Mouse (Mus musculus) frontal cortex, postnatal 36 days (tissue): ENCODE measurements at regions not wholly inside any gene's neighbourhood (a gene's known extent, or its start where the extent isn't known, plus 50 kb on each side); places are given as distances from the start of the nearest gene placed in this dataset.

ENCODE experiments used
- DNase-seq, 2 experiments: peaks; one replicate each; pipeline ENCODE4 v3.0.0; 2022; ENCODE audit warnings: low spot score in 2 of 2

DNA sequence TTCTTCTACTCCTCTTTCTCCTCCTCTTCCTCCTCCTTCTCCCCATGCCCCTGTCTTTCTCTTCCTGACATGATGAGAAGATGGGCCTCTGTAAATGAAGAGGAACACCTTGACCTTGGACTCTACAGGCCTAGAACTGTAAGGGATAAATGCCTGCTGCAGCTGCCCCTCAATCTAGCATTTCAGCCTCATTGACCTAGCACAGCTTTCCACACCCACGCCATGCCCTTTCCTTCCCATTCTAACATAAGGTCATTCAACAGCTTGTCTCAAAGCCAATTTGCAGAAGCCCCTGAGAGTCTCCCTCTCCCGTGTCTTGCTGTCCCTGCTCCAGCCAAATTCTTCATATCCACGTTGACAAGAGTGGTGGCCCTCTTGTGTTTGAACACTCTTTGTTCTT is 63.8 kb upstream of the Dscam start:
- DNase-seq = no peak

DNA sequence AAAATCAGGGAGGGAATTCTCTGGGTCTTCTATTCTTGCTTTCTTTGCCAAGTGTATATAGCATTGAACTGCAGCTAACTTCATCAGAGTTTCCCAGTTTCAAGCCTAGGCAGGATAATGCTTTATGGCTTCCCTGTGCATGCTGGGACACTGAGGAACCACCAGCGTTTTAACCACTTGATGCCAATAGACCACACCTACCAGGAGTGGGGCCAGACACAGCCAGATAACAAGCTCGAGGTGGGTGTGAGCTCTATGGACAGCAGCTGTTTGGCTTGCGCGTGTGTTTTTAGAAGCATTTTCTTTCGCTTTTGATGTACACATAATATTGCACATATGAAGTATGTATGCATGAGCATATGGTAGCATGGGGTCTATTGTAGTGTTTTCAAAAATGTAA is 69.1 kb upstream of the Dscam start:
- DNase-seq = no peak

DNA sequence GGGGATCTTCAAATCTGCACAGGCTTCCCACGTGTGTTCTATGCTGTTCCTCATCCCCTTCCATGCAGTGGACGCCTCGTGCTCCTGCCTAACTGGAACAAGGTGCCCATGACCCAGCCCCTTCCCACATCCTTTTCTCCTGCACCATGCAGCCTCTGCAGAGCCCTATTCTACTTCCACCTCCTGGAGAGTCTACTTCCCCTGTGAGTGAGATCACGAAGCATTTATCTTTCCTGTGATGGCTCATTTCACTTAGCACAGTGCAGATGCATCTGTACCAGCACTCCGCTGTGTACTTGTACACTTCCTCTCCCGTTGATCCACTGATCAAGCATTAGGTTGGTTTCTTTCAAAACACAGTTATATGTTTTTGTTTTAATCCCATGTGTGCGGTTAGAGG is 69.5 kb upstream of the Dscam start:
- DNase-seq = no peak

GRCm38 (mm10) chr16:97240859-97241360 is 70.4 kb upstream of the Dscam start:
- no peak for DNase-seq

DNA sequence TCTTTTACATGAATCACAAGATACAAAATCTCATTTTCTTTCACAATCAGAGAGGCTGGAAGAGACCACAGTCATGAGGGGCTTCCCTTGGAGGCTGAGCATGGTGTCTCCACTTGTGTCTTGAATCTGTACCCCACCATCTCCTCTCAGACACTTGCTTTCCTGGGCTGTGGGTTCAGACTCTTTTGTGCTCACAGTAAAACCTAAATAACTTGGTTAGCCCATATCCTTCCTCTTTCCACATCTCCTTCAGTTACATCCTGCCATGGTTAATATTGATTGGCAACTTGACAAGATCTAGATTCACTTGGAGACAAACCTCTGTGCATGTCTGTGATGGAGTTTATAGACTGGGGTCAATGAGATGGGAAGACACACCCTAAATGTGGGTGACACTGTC is 71.1 kb upstream of the Dscam start:
- no peak for DNase-seq

GRCm38 (mm10) chr16:97250488-97250887 is 79.9 kb upstream of the Dscam start:
- no peak for DNase-seq

- no peak for DNase-seq
Observed at GRCm38 (mm10) chr16:97252551-97252950, 82.0 kb upstream of the Dscam start.

DNA sequence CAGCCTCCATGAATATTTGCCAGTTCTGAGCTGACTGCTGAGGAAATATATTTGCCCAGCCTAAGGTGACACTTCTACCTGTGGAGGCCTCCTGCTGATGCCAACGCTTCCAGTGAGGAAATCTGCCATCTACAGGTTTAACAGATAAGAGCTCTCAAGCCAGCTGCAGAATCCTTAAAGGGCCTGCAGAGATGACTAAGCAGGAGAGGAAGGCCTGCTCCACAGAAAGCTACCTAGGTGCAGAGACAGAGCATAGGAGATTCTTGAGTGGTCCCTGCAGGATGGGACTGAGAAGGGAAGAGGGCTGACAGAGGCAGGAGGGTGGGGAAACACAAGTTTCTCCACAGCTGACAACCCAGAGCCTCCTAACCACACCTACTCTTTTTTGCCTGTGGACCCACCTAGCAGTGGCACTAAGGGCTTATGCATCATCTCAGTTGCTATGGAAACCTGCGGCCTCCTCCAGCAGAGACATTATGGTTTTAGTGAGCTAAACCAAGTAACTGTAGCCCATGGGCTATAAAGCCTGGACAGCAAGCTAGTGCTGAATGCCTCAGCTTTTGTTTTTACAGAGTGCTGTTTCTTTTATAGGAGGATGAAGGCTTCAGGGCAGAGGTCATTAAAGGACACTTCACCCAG is 82.6 kb upstream of the Dscam start:
- DNase-seq = peak; percentile 30 to 35

GRCm38 (mm10) chr16:97258821-97259220 is 88.3 kb upstream of the Dscam start:
- no peak for DNase-seq

DNA sequence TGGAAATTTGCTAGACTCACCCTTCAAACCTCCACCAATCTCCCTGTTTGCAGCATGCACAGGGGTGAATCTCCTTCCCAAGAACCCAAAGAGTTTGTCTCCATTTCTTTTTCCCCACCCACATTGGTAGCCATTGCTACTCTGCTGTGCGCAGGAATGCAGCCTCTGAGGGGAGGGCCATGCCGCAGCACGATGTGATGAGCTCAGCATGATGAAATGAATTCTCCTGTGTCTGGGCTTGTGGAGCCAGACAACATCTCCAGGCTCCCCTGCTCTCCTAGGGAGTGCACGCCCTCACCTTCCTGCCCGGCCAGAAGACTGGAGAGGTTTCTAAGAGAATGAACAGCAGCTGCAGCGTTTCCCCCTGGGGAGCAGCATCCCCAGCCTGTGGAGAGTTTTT is 92.9 kb upstream of the Dscam start:
- no peak for DNase-seq

GRCm38 (mm10) chr16:97270417-97271133 is 86.0 kb upstream of the Bace2 start:
- DNase-seq = no peak

- DNase-seq = no peak
Observed at GRCm38 (mm10) chr16:97271264-97271663, 85.3 kb upstream of the Bace2 start.

- peak; percentile 84 to 88 for DNase-seq
Observed at GRCm38 (mm10) chr16:97272035-97272631, 84.4 kb upstream of the Bace2 start.

GRCm38 (mm10) chr16:97278913-97279312 is 77.6 kb upstream of the Bace2 start:
- no peak for DNase-seq

GRCm38 (mm10) chr16:97281615-97282110 is 74.9 kb upstream of the Bace2 start:
- no peak for DNase-seq

DNA sequence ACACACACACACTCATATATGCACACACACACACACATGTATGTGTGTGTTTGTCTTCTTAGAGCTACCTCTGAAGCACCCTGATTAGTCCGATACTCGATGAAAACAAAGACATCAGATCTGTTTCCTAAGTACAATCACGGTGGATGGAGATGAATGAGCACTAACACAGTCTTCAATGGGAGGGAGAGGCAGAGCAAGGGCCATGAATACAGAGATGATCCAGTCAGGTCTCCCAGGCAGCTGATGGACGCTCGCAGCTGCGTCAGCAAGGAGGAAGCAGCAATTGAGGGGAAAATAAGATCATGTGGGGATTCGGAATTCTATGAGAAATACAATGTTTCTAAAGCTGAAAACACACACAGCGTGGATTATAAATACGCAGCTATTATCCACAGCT is 73.6 kb upstream of the Bace2 start:
- DNase-seq = no peak

DNA sequence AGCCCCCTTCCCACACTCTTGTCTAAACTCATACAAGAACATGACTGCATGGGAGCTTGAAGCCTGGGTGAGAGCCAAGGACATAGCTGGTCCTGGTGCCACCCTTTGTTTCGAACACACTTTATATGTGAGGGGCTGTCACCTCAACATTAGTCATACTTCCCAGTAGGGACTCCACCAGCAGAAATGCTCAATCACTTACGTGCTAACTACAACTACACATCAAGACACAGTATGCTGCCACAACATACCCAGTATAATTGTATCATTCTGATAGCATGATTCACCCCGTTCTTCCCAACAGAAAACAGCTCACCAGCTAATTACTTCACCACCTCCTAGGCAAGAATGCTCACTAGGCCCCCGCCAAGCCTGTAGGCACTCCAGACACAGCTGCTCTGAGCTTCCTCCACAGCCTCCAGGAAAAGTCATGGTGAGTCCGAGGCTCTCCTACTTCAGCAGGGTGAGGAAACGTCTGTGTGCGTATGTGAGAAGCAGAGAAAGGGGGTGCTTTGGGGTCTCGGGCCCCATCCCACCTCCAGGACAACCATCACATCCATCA is 70.6 kb upstream of the Bace2 start:
- peak; percentile 45 to 50 for DNase-seq

- peak; percentile 63 to 77 for DNase-seq
Observed at GRCm38 (mm10) chr16:97286717-97287116, 69.8 kb upstream of the Bace2 start.

- DNase-seq = peak; percentile 67 to 79
Observed at GRCm38 (mm10) chr16:97288634-97289033, 67.9 kb upstream of the Bace2 start.

DNA sequence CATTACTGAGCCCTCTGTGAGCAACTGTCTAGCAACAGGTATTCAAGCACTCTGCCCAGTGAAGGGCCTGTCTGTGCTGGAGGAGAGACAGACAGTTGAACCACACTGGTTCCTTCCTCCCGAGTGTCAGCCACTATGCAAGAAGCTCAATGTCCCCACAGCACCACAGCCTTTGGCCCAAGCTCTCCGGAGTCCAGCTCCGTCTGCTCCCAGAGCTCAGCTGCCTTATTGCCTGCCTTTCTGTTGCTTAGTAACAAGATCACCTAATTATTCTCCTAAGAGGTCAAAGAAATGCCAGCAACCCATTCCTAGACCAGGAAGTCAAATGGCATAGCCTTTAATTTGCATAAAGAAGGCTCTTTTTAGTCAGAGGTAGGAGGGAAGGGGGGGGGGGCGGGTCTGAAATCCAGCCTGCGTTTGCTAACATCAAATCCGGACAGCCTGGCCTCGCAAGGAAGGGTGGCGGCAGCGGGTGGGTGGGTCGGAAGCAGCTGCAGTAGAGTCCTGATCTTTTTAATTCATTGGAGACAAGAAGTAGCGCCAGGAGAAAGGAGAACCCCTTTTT is 64.0 kb upstream of the Bace2 start:
- DNase-seq = no peak

- DNase-seq = peak; percentile 76 to 85
Observed at GRCm38 (mm10) chr16:97293273-97293672, 63.3 kb upstream of the Bace2 start.

DNA sequence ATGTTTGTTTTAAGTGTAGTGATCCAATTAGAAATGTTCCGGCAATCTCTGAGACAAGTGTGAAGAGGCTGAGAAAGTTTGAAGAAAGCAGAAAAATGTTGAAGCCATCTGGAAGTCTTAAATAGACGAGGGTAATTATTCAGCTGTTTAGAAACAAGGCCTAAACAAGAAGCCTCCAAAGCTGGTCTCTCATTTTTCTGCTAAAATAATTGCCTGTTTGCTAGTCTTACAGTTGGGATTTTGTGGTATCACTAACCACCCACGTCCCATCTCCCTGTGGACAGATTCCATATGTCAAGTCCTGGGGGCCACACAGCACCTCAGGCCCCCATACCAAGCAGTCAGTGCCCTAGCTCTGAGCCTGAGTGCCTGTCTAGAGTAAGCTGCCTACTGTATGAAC is 59.4 kb upstream of the Bace2 start:
- DNase-seq = no peak
